Mouse (Mus musculus) right cerebral cortex, postnatal 10 days (tissue): Measurements from ENCODE around the gene Nsd2.

Source experiments
- DNase-seq, 2 experiments: peaks; one replicate each; pipeline ENCODE4 v3.0.0; 2021; ENCODE audit warnings: low spot score in 2 of 2

The Nsd2 gene

DNA sequence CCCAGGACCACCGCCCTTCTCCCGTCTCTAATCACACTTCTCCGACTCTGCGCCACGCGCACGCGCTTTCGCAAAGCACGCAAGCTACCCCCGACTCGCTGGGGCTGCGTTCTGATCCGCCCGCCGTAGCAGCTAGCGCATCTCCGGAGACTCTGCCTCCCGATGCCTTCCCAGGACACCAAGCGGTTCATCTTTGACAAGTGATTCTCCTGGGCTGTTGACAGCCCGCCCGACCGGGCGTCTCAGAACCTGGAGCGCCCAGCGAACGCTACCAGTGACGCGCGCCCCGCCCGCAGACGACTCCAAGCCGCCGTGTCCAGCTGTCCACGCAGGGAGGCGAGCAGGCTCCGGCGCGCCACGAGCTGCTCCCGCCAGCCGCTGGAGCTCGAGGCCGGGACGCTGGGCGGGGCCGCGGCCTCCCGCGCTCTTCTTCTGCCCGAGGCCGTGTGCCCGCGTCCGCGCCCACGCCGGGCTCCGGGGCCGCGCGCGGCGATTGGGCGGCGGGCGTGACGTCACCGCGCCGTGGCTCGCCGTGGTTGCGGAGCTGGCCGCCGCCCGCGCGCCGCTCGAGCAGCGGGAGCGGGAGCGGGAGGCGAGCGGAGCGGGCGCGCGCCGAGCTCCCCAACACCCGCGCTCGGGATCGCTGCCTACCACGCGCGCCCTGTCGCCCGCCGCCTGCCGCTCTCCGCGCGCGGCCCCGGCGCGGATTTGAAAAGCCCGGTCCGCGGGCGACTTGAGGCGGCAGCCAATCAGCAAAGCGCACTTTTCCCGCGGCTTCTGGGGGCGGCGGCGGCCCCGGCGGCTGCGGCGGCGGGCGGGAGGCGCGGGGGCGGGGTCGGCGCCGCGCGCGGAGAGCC lies at the start of gene Nsd2:
TSS of gene Nsd2 (plus strand) at position 850 of the 857 bp plus-strand sequence.
- peak; percentile 95 to 96 for DNase-seq

DNA sequence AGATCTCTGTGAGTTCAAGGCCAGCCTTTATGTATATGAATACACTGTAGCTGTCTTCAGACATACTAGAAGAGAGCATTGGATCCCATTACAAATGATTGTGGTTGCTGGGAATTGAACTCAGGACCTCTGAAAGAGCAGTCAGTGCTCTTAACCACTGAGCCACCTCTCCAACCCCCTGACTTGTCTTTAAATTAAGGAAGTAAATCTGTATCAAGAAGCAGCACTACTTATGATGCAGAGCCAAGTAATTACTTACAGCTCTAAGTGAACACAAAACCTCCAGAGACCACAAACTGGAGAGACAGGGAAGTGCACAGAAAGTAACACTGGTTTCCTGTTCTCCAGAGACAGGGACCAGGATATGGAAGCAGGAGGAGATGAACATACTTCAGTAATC lies 43.3 kb upstream of the Nsd2 start:
- no peak for DNase-seq

DNA sequence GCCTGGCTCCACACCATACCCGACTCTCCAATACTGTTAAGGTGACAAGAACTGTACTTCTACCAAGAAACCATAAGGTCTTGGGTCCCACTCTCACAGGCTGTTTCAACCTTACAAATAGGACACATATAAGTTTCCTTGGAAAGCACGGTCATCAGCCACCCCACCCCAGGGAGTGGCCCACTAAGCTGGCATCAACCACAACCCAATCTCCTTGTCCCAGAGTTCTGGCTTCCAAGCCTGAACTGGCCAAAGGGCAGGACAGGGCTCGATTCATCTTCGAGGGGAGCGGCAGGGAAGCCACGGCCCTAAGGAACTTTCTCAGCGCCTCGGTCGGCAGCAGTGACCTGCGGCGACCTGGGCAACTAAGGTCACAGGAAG lies 38.6 kb upstream of the Nsd2 start:
- DNase-seq: no peak

- peak; percentile 97 to 98 for DNase-seq
Measured at GRCm38 (mm10) chr5:33782345-33782998, 38.1 kb upstream of the Nsd2 start, which contains the start of gene Letm1. Gene Letm1 (minus strand): TSS chr5:33782817.

DNA sequence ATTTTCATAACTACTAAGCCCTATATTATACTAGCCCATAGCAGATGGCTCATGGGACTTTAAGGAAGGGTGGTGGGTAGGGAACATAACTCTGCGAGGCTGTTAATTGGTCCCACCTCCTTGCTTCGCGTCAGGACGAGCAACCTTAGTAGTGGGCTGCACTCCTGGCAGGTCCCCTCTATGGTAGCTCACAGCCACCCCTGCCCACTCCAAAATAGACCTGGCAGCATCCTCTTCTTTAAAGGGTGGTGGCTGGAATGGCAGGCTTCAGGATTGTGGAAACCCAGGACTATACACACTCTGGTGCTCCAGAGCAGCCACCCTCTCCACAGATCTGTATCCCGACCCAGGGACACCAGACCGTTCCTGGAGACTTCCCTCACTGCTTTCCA lies 37.5 kb upstream of the Nsd2 start:
- DNase-seq: no peak

DNA sequence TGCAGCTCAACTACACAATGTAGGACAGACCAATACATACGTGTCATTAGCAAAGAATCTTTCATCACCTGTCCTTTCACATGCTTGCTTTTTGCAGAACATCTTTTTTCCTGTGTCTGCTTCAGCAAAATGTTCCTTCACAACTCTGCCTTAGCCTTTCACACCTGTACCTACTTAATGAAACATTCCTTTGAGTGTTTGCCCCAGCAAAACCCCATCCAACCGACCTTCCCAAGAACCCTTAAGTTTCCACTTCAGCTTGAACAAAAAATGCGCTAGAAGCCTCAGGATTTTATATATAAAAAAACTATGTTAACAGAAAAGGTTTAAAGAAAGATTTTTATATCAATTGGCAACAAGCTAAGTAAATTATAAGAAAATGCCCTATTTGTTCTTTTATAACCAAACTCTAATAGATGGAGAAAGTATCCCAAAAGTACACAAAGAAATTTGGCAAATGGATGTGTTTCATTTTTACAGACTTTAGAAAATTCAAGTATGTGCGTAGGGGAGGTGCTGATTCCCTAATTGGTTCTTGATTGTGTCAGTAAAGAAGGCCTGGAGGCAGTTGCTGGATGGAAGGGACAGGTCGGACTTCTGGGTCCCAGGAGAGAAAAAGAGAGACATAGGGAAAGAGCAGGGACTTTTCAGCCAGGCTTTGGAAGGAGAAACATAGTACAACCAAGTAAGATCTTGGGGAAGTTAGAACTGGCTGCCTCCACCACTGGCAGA lies 28.4 kb upstream of the Nsd2 start:
- DNase-seq: no peak

- DNase-seq: no peak
Measured at GRCm38 (mm10) chr5:33803337-33803736, 17.2 kb upstream of the Nsd2 start.

GRCm38 (mm10) chr5:33811519-33811918 lies 9.0 kb upstream of the Nsd2 start:
- DNase-seq: no peak

DNA sequence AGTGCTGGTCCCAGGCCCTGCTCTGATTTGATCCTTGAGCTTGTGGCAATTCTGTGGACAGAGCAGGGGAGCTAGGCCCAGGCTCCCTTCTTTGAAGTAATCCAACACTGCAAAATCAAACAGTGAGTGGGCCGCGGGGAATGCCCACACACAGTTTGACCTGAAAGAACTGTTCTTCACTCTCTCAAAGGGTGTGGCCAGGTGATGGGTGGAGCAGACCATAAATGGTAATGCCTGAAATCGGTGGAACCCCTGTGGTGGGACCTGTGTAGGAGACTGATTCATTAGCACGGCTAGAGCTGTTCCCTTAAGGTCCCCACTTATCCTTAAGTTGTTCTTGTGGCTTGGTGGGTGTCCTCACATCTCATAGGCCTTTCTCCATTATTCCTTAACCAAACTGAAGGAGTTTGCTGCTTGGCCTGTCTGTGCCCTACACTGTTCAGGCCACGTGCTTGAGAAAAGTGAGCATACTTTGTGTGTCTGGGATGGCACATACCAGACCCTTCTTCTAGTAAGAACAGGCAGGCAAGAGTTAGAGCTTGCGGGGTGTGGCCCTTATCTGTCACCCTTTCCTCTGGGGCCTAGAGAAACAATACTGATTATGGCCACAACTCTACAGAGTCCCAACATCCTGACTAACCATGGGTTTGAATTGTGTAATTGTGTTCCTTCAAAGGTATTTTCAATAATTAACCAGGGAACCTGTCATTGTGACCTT lies 4.4 kb upstream of the Nsd2 start:
- no peak for DNase-seq

DNA sequence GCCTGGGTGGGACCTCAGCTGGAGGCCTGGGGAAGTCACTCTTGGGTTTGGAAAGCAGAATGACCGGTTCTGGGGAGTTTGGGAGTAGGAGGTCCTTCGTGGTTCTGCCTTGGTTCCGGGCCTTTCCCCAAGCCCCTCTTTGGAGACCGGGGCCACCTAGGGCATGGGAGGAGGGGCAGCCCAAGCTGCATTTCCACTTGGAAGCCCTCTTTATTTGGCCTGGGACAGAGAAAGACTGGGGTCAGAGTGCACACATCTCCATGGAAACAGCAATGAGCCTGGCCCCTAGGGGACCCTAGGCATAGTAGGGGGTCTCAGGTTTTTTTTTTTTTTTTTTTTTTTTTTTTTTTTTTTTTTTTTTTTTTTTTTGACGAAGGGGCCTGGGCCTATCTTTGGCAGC lies 2.4 kb upstream of the Nsd2 start:
- no peak for DNase-seq

- DNase-seq: peak; percentile 32 to 58
Measured at GRCm38 (mm10) chr5:33819141-33819875, 1.2 kb upstream of the Nsd2 start.

DNA sequence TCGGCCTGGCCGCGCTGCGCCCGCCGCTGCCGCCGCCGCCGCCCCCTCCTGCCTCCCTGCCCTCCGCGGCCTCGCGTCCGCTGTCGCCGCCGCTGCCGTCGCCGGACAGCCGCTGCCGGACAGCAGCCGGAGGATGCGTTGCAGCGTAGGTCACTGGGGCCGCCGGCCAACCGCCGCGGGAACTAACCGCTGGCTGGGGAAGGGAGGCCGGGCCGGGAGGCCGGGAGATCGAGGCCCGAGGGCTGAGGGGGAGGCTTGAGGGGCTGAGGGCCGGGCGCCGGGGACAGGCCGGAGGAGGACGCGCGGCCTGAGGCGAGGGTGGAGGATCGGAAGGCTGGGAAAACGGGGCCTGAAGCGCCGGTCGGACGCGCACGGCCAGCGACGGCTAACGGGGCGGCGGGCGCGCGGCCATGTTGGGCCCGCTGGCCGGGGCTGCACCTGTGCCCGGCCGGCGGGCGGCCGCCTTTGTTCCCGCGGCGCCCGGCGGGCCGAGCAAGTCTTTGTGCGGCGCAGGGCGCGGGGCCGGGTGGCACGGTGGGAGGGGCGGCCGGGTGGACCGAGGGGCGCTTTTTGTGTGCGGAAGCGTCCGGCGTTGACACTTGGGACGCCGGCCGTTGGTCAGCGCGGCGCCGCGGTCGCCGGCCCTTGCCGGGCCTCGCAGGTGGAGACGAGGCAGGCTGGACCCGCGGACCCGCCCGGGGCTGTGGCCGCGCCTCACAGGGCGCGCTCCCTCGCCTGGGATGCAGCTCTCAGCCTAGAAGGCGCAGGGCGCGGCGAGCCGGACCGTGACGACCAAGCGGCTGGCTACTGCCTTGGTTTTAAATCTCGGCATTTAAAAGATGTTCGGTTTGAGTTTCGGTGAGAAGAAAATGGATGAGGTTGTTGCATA lies 452 bp downstream of the Nsd2 start:
- peak; percentile 56 to 63 for DNase-seq

- no peak for DNase-seq
Measured at GRCm38 (mm10) chr5:33821901-33822427, 1.4 kb downstream of the Nsd2 start.

GRCm38 (mm10) chr5:33822456-33822855 lies 1.9 kb downstream of the Nsd2 start:
- DNase-seq: no peak

DNA sequence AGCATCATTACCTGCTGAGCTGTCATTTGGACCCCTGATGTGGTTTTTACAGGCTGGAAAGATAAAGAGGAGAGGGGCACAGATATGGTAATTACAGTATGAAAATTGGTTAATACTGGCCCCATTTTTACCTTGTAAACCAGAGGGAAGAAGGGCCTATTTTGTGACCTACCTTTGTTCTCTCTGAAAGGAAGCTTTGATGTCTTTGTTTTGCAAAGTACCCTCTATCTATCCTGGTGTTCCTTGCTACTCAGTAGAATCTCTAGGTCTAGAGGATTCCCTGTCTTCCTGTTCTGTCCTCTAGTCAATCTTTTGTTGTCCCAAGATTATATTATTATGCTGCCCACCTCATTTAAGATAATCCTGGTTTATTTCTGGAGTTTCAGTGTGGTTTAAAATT lies 5.5 kb downstream of the Nsd2 start:
- no peak for DNase-seq

DNA sequence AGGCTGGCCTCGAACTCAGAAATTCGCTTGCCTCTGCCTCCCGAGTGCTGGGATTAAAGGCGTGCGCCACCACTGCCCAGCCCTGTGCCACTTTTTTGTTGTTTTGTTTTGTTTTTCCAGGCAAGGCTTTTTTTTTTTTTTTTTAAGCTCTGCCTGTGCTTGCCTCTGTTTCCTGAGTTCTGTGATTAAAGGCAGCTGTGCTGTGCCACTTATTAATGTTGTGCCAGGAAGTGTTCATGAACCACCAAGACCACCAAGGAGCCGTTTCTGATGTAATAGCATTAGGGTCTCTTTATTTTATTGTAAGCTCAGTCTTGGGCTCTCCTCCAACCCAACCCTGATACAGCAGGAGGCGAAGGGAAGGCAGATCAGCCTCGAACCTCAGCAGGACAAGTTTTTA lies 7.6 kb downstream of the Nsd2 start:
- DNase-seq: no peak

GRCm38 (mm10) chr5:33829958-33830357 lies 9.4 kb downstream of the Nsd2 start:
- DNase-seq: no peak

DNA sequence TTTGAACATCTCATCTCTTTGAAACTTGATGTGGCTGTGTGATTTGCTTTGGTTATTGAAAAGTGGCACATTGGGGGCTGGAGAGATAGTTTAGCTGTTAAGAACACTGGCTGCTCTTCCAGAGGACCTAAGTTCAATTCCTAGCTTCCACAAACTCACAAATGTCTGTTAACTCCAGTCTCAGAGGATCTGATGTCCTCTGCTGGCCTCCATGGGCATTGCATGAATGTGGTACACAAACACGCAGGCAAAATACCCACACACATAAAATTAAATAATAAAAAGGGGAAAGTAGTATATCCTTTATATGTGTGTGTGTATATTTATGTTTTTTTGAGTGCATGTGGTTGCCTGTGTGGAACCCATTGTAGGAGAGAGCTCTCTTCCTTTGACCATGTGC lies 10.3 kb downstream of the Nsd2 start:
- DNase-seq: no peak

DNA sequence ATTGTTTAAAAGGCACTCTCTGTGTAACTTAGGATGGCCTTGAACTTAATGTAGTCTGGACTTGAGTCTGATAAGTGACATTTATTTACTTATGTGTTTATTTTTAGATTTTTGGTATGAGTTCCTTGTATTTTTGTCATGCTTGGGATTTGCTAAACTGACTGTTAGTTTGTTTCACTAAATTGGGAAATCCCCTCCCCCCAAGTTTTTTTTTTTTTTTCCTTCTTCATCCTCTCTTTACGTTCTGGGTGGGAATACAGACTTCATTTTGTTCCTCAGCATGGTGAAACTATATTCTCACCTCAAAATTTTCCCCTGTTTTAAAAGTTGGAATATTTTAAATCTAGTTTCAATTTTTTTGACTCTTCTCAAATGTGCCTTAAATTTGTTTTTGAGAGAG lies 20.8 kb downstream of the Nsd2 start:
- no peak for DNase-seq

GRCm38 (mm10) chr5:33842549-33842948 lies 22.0 kb downstream of the Nsd2 start:
- no peak for DNase-seq
